Mouse (Mus musculus): ENCODE measurements around the gene Tbc1d10a. TPM values are rescaled to one million over a fixed set of nuclear protein-coding genes. Genes with fewer than 3 reads are reported as not detected.

The Tbc1d10a gene
- polyA plus RNA-seq, 3 experiments from 2014 or later = 14.3 to 20.5 (median 19.0) TPM

Other genes starting within 250 kb of the Tbc1d10a start
- 10 to 100 TPM; 51.8 to 88.6 (median 72.7) TPM for gene Pes1, start 222.8 kb upstream of the Tbc1d10a start, polyA plus RNA-seq (2017; shearing (Covaris generic))
- under 1 TPM in 1 of 3 experiments, not detected in 2; 0.50 TPM for gene 4930556J24Rik, start 210.0 kb upstream of the Tbc1d10a start, polyA plus RNA-seq (2017; shearing (Covaris generic))
- gene Gal3st1, start 203.2 kb upstream of the Tbc1d10a start, polyA plus RNA-seq (2017; shearing (Covaris generic)) = not detected
- not detected for gene Sec14l4, start 155.3 kb upstream of the Tbc1d10a start, polyA plus RNA-seq (2017; shearing (Covaris generic))
- gene Sec14l3, start 121.9 kb upstream of the Tbc1d10a start, polyA plus RNA-seq (2017; shearing (Covaris generic)) = not detected
- gene Mtfp1, start 91.3 kb upstream of the Tbc1d10a start, polyA plus RNA-seq (2017; shearing (Covaris generic)) = 1 to 10 TPM; 1.1 to 3.8 (median 3.2) TPM
- gene Sec14l2, start 63.4 kb upstream of the Tbc1d10a start, polyA plus RNA-seq (2017; shearing (Covaris generic)) = 1 to 10 TPM in 2 of 3 experiments, under 1 TPM in 1; 0.79 to 2.7 (median 1.3) TPM
- gene Rnf215, start 51.6 kb upstream of the Tbc1d10a start, polyA plus RNA-seq (2017; shearing (Covaris generic)) = 10 to 100 TPM in 1 of 3 experiments, 1 to 10 TPM in 2; 7.5 to 10.4 (median 8.4) TPM
- 1 to 10 TPM; 1.5 to 2.9 (median 2.9) TPM for gene Ccdc157, start 26.5 kb upstream of the Tbc1d10a start, polyA plus RNA-seq (2017; shearing (Covaris generic))
- gene Sf3a1, start 26.4 kb upstream of the Tbc1d10a start, polyA plus RNA-seq (2017; shearing (Covaris generic)) = 10 to 100 TPM; 54.2 to 71.2 (median 66.6) TPM
- 10 to 100 TPM; 25.7 to 42.0 (median 37.8) TPM for gene Castor1, start 31.4 kb downstream of the Tbc1d10a start, polyA plus RNA-seq (2017; shearing (Covaris generic))
- gene Osm, start 49.6 kb downstream of the Tbc1d10a start, polyA plus RNA-seq (2017; shearing (Covaris generic)) = 10 to 100 TPM; 11.2 to 23.6 (median 16.6) TPM
- 1 to 10 TPM; 1.9 to 2.6 (median 2.5) TPM for gene Lif, start 70.8 kb downstream of the Tbc1d10a start, polyA plus RNA-seq (2017; shearing (Covaris generic))